Mouse (Mus musculus) MEL (cell line): ENCODE measurements around the gene Ubl4b. TPM values are rescaled to one million over a fixed set of nuclear protein-coding genes. Genes with fewer than 3 reads are reported as not detected.

Experiments
- DNase-seq: peaks from one replicate; pipeline ENCODE4 v3.0.0; 2011; ENCODE audit warnings: low read depth, low spot score
- H3K27ac ChIP-seq: 2 replicates; pipeline ENCODE4 v1.5.1; 2012; ENCODE audit warnings: low read depth, mild to moderate bottlenecking, control low read depth, low read length, moderate library complexity; ENCODE audit not compliant: control insufficient read depth
- H3K27me3 ChIP-seq, 2 experiments: fragments of 150-350 bp in 1 of 2; sonication (generic) in 1 of 2; 2 replicates each; pipeline ENCODE4 v1.6.1; 2012; ENCODE audit warnings: low read length in 2 of 2, mild to moderate bottlenecking in 2 of 2, improper control_type of control experiment in 1 of 2, moderate library complexity in 1 of 2; ENCODE audit not compliant: insufficient read depth in 2 of 2, control insufficient read depth in 1 of 2
- H3K36me3 ChIP-seq, 2 experiments: 2 replicates each; pipeline ENCODE4 v1.6.1; 2012 to 2014; ENCODE audit warnings: low read length in 2 of 2, improper control_type of control experiment in 1 of 2, inconsistent platforms in 1 of 2, mild to moderate bottlenecking in 1 of 2; ENCODE audit not compliant: insufficient read depth in 2 of 2, control insufficient read depth in 1 of 2
- H3K4me1 ChIP-seq, 2 experiments: fragments of 150-350 bp in 1 of 2; sonication (generic) in 1 of 2; 2 replicates each; pipeline ENCODE4 v1.6.1; 2012; ENCODE audit warnings: low read length in 2 of 2, improper control_type of control experiment in 1 of 2, mild to moderate bottlenecking in 1 of 2; ENCODE audit not compliant: insufficient read depth in 2 of 2, control insufficient read depth in 1 of 2
- H3K4me3 ChIP-seq, 2 experiments: fragments of 150-350 bp in 1 of 2; sonication (generic) in 1 of 2; 2 replicates each; pipeline ENCODE4 v1.5.1; 2012; ENCODE audit warnings: low read depth in 2 of 2, low read length in 2 of 2, mild to moderate bottlenecking in 2 of 2, moderate library complexity in 2 of 2, control low read depth in 1 of 2, improper control_type of control experiment in 1 of 2; ENCODE audit not compliant: control insufficient read depth in 1 of 2, insufficient read depth in 1 of 2
- H3K79me2 ChIP-seq: 2 replicates; pipeline ENCODE4 v1.6.1; 2012; ENCODE audit warnings: mild to moderate bottlenecking, low read length, moderate library complexity; ENCODE audit not compliant: control insufficient read depth, poor library complexity, insufficient read depth
- H3K9ac ChIP-seq: 2 replicates; pipeline ENCODE4 v1.6.1; 2012; ENCODE audit warnings: low read depth, mild to moderate bottlenecking, control low read depth, low read length, moderate library complexity; ENCODE audit not compliant: control insufficient read depth, poor library complexity, severe bottlenecking
- H3K9me3 ChIP-seq: fragments of 150-350 bp; sonication (generic); replicated peaks from 2 replicates; pipeline ENCODE4 v1.6.1; 2012; ENCODE audit warnings: mild to moderate bottlenecking, low read length, improper control_type of control experiment, moderate library complexity; ENCODE audit not compliant: insufficient read depth
- BHLHE40 ChIP-seq: IDR thresholded peaks from 2 replicates; pipeline ENCODE4 v1.6.1; 2012; ENCODE audit warnings: low read depth, mild to moderate bottlenecking, inconsistent platforms, low read length, improper control_type of control experiment, borderline replicate concordance
- CHD1 ChIP-seq: IDR thresholded peaks from 2 replicates; pipeline ENCODE4 v1.6.1; 2012; ENCODE audit warnings: low read depth, mild to moderate bottlenecking, inconsistent platforms, low read length, improper control_type of control experiment
- CTCF ChIP-seq, 3 experiments: IDR thresholded peaks in 2 of 3; conservative IDR thresholded peaks in 1 of 3; 2 replicates each; pipeline ENCODE4 v1.5.1; 2011 to 2012; ENCODE audit warnings: low read length in 3 of 3, low read depth in 2 of 3, mild to moderate bottlenecking in 2 of 3, improper control_type of control experiment in 1 of 3, inconsistent platforms in 1 of 3, mixed read lengths in 1 of 3, moderate library complexity in 1 of 3; ENCODE audit not compliant: control insufficient read depth in 1 of 3, insufficient read depth in 1 of 3, poor library complexity in 1 of 3, severe bottlenecking in 1 of 3
- E2F4 ChIP-seq: IDR thresholded peaks from 2 replicates; pipeline ENCODE4 v1.6.1; 2011; ENCODE audit warnings: low read depth, low read length, improper control_type of control experiment, borderline replicate concordance
- EP300 ChIP-seq, 2 experiments: IDR thresholded peaks; 2 replicates each; pipeline ENCODE4 v1.6.1; 2011; ENCODE audit warnings: improper control_type of control experiment in 2 of 2, low read length in 2 of 2, low read depth in 1 of 2, mild to moderate bottlenecking in 1 of 2
- ETS1 ChIP-seq: IDR thresholded peaks from 2 replicates; pipeline ENCODE4 v1.6.1; 2012; ENCODE audit warnings: low read depth, mild to moderate bottlenecking, inconsistent platforms, low read length, improper control_type of control experiment, moderate library complexity
- HCFC1 ChIP-seq: IDR thresholded peaks from 2 replicates; pipeline ENCODE4 v1.6.1; 2012; ENCODE audit warnings: low read depth, mild to moderate bottlenecking, inconsistent platforms, low read length, improper control_type of control experiment, moderate library complexity
- JUND ChIP-seq: IDR thresholded peaks from 2 replicates; pipeline ENCODE4 v1.6.1; 2011; ENCODE audit warnings: low read depth, mild to moderate bottlenecking, improper control_type of control experiment, low read length
- KAT2A ChIP-seq: conservative IDR thresholded peaks from 2 replicates; pipeline ENCODE4 v1.6.1; 2012; ENCODE audit warnings: low read depth, low read length, improper control_type of control experiment, inconsistent platforms
- MAFK ChIP-seq: IDR thresholded peaks from 2 replicates; pipeline ENCODE4 v1.6.1; 2011; ENCODE audit warnings: low read depth, mild to moderate bottlenecking, low read length, improper control_type of control experiment, borderline replicate concordance
- MAX ChIP-seq: IDR thresholded peaks from 2 replicates; pipeline ENCODE4 v1.6.1; 2011; ENCODE audit warnings: low read length, improper control_type of control experiment
- MYB ChIP-seq: IDR thresholded peaks from 2 replicates; pipeline ENCODE4 v1.6.1; 2011; ENCODE audit warnings: mild to moderate bottlenecking, low read depth, low read length, improper control_type of control experiment
- NELFE ChIP-seq: IDR thresholded peaks from 2 replicates; pipeline ENCODE4 v1.6.1; 2011; ENCODE audit warnings: low read depth, low read length, improper control_type of control experiment
- RCOR1 ChIP-seq: IDR thresholded peaks from 2 replicates; pipeline ENCODE4 v1.6.1; 2012; ENCODE audit warnings: low read depth, mild to moderate bottlenecking, inconsistent platforms, low read length, improper control_type of control experiment
- SIN3A ChIP-seq: IDR thresholded peaks from 2 replicates; pipeline ENCODE4 v1.6.1; 2012; ENCODE audit warnings: low read length, improper control_type of control experiment, inconsistent platforms
- SMC3 ChIP-seq: IDR thresholded peaks from 2 replicates; pipeline ENCODE4 v1.6.1; 2011; ENCODE audit warnings: low read depth, low read length, improper control_type of control experiment
- TBP ChIP-seq: IDR thresholded peaks from 2 replicates; pipeline ENCODE4 v1.8.0; 2011; ENCODE audit warnings: low read depth, low read length, improper control_type of control experiment
- TCF12 ChIP-seq: IDR thresholded peaks from 2 replicates; pipeline ENCODE4 v1.6.1; 2014; ENCODE audit warnings: low read depth, mild to moderate bottlenecking, inconsistent platforms, low read length, improper control_type of control experiment, moderate library complexity
- USF1 ChIP-seq: IDR thresholded peaks from 2 replicates; pipeline ENCODE4 v1.6.1; 2014; ENCODE audit warnings: low read depth, mild to moderate bottlenecking, inconsistent platforms, low read length, improper control_type of control experiment, moderate library complexity
- USF2 ChIP-seq, 2 experiments: IDR thresholded peaks; 2 replicates each; pipeline ENCODE4 v1.6.1; 2011 to 2012; ENCODE audit warnings: improper control_type of control experiment in 2 of 2, low read length in 2 of 2, borderline replicate concordance in 1 of 2, inconsistent platforms in 1 of 2, low read depth in 1 of 2, mild to moderate bottlenecking in 1 of 2; ENCODE audit not compliant: insufficient read depth in 1 of 2
- ZC3H11A ChIP-seq: IDR thresholded peaks from 2 replicates; pipeline ENCODE4 v1.6.1; 2012; ENCODE audit warnings: low read depth, mild to moderate bottlenecking, inconsistent platforms, low read length, improper control_type of control experiment
- ZNF384 ChIP-seq: IDR thresholded peaks from 2 replicates; pipeline ENCODE4 v1.6.1; 2012; ENCODE audit warnings: low read depth, mild to moderate bottlenecking, inconsistent platforms, low read length, improper control_type of control experiment
- polyA plus RNA-seq, 2 experiments: library from polyadenylated mRNA; stranded (reverse) in 1 of 2; unstranded in 1 of 2; fragments of >175 nt in 1 of 2; fragments of >200 nt in 1 of 2; gene quantifications; 2 replicates each; pipeline versions ENCODE4 v1.2.1 to v1.2.4; 2012; ENCODE audit warnings: low replicate concordance in 2 of 2, low read depth in 1 of 2; ENCODE audit not compliant: insufficient read length in 2 of 2, insufficient read depth in 1 of 2, missing spikeins in 1 of 2
- total RNA-seq: library from RNA; depleted of rRNA; stranded (reverse); fragments of 300-350 nt; gene quantifications from 2 replicates; pipeline ENCODE4 v1.2.3, GENCODE M21; 2012; rRNA removed

Gene Ubl4b
- total and polyA plus RNA-seq, 3 experiments: not detected

DNA sequence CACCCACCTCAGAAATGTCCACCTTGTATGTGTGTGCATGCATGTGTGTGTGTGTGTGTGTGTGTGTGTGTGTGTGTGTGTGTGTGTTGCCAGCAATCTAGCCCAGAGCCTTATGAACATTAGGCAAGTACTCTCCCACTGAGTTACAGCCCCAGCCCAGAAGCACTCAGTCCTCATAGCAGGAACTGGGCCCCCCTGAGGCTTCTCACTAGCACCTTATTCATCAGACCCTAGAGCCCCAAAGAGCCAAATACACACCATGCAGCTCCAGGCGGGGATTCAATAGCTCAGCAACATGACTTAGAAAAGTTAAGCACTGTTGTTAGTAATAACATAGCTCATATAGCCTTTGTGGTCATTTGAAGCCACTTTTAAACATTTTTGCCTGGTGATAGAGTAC, 50.3 kb downstream of the Ubl4b start:
- Histone ChIP-seq H3K27me3 (peaks cover 6 to 10% of the 10 kb centered on the region in 2 experiments; a peak in 3 of 4 replicates), H3K27ac (no peak overlapping the region), H3K4me1 (no peaks in the 10 kb centered on the region), H3K9me3 (no peaks in the 10 kb centered on the region), H3K79me2 (no peaks in the 10 kb centered on the region), H3K9ac (no peak overlapping the region), H3K4me3 (no peak overlapping the region), H3K36me3 (no peaks in the 10 kb centered on the region)
- TF ChIP-seq EP300 (IDR thresholded peaks at IDR 0.05; ENCODE audit: low read depth in 1 of 2, low read length in 2 of 2) (no peak), TBP (no peak), CTCF (IDR thresholded peaks at IDR 0.05 in 2 of 3, conservative IDR thresholded peaks at IDR 0.05 in 1 of 3; ENCODE audit: control insufficient read depth in 1 of 3, insufficient read depth in 1 of 3, low read depth in 2 of 3, low read length in 3 of 3, poor library complexity in 1 of 3, severe bottlenecking in 1 of 3) (no peak), USF2 (IDR thresholded peaks at IDR 0.05; ENCODE audit: borderline replicate concordance in 1 of 2, insufficient read depth in 1 of 2, low read depth in 1 of 2, low read length in 2 of 2) (no peak), TCF12 (no peak), MYB (no peak), SMC3 (no peak), MAFK (no peak), HCFC1 (no peak), E2F4 (no peak), BHLHE40 (no peak), NELFE (no peak), CHD1 (no peak), ZC3H11A (no peak), MAX (no peak), ETS1 (no peak), KAT2A (no peak)
- DNase-seq: no peak

DNA sequence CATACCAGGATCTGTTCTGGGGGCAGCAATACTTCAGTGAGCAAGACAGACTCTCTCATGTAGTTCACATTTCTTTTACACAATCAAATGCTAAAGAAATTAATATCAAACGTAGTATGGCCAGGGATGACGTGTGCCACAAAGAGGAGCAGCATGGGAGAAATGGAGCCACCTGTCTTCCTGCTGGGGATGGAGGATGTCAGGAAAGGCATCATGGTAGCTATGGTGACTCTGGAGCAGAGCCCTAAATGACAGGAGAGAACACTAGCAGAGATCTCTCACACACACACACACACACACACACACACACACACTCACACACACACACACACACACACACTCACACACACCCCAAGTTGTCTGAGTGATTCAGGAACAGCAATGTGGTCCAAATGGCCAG, 51.2 kb downstream of the Ubl4b start:
- no peak for DNase-seq
- H3K4me3 ChIP-seq: no peak overlapping the region
- TF ChIP-seq BHLHE40 (no peak), RCOR1 (no peak), TBP (no peak), CHD1 (no peak), ZNF384 (no peak), JUND (no peak), SIN3A (no peak), MAX (no peak), ETS1 (no peak), USF1 (no peak)
- H3K9ac ChIP-seq: no peak overlapping the region
- peaks cover 6 to 11% of the 10 kb centered on the region in 2 experiments; a peak in 3 of 4 replicates for H3K27me3 ChIP-seq
- H3K27ac ChIP-seq: no peak overlapping the region
- no peaks in the 10 kb centered on the region for H3K36me3 ChIP-seq
- no peaks in the 10 kb centered on the region for H3K9me3 ChIP-seq
- H3K79me2 ChIP-seq: no peaks in the 10 kb centered on the region
- H3K4me1 ChIP-seq: no peaks in the 10 kb centered on the region

Other genes starting within 250 kb of the Ubl4b start
- gene Rbm15, start 221.4 kb downstream of the Ubl4b start, total RNA-seq: 29.4 and 33.1 TPM in 2 replicates
- 10 to 100 TPM in 1 of 2 experiments, not detected in 1; 18.1 TPM for gene Rbm15, start 221.4 kb downstream of the Ubl4b start, polyA plus RNA-seq
- not detected in 2 replicates for gene Kcnc4, start 95.5 kb downstream of the Ubl4b start, total RNA-seq
- not detected for gene Kcnc4, start 95.5 kb downstream of the Ubl4b start, polyA plus RNA-seq
- gene Slc6a17, start 37.1 kb downstream of the Ubl4b start, total RNA-seq: 0.04 TPM in 1 of 2 replicates, not detected in the other
- gene Slc6a17, start 37.1 kb downstream of the Ubl4b start, polyA plus RNA-seq: not detected
- not detected in 2 replicates for gene Alx3, start 40.0 kb upstream of the Ubl4b start, total RNA-seq
- gene Alx3, start 40.0 kb upstream of the Ubl4b start, polyA plus RNA-seq: not detected
- not detected in 2 replicates for gene Gm10961, start 76.2 kb upstream of the Ubl4b start, total RNA-seq
- not detected for gene Gm10961, start 76.2 kb upstream of the Ubl4b start, polyA plus RNA-seq
- gene Strip1, start 76.6 kb upstream of the Ubl4b start, total RNA-seq: 19.8 and 20.2 TPM in 2 replicates
- gene Strip1, start 76.6 kb upstream of the Ubl4b start, polyA plus RNA-seq: 10 to 100 TPM in 1 of 2 experiments, not detected in 1; 32.9 TPM
- gene Ahcyl1, start 141.5 kb upstream of the Ubl4b start, total RNA-seq: 28.0 and 32.4 TPM in 2 replicates
- gene Ahcyl1, start 141.5 kb upstream of the Ubl4b start, polyA plus RNA-seq: 100 to 1,000 TPM; 104 to 105 TPM
- gene Csf1, start 205.4 kb upstream of the Ubl4b start, total RNA-seq: 0.10 and 0.12 TPM in 2 replicates
- under 1 TPM in 1 of 2 experiments, not detected in 1; 0.19 TPM for gene Csf1, start 205.4 kb upstream of the Ubl4b start, polyA plus RNA-seq